Mouse (Mus musculus) cerebellum, adult 9-11 months (tissue): ENCODE measurements around the gene Rabl6.

ENCODE experiments used
- DNase-seq: peaks from one replicate; pipeline ENCODE4 v3.0.0; 2022

The Rabl6 gene

GRCm38 (mm10) chr2:25541644-25542367, 66.5 kb downstream of the Rabl6 start:
- no peak for DNase-seq

GRCm38 (mm10) chr2:25540541-25540948, 67.8 kb downstream of the Rabl6 start:
- no peak for DNase-seq

GRCm38 (mm10) chr2:25536531-25536930, 71.8 kb downstream of the Rabl6 start:
- no peak for DNase-seq

GRCm38 (mm10) chr2:25534866-25535182, 73.5 kb downstream of the Rabl6 start:
- DNase-seq = no peak

- DNase-seq = peak; percentile 86
These were observed 74.0 kb downstream of the Rabl6 start for GRCm38 (mm10) chr2:25534178-25534865.

GRCm38 (mm10) chr2:25533707-25534106, 74.6 kb downstream of the Rabl6 start:
- DNase-seq = no peak
